Mouse (Mus musculus) bone marrow macrophage, adult 2 months (primary cell): Measurements from ENCODE around the gene Rbks.

Experiments
- CTCF ChIP-seq: IDR thresholded peaks from 2 replicates; pipeline ENCODE4 v1.5.1; 2012; ENCODE audit warnings: low read depth, mild to moderate bottlenecking, low read length, moderate library complexity
- POLR2A ChIP-seq: IDR thresholded peaks from 2 replicates; pipeline ENCODE4 v1.6.1; 2012; ENCODE audit warnings: mild to moderate bottlenecking, low read depth, low read length, borderline replicate concordance

DNA sequence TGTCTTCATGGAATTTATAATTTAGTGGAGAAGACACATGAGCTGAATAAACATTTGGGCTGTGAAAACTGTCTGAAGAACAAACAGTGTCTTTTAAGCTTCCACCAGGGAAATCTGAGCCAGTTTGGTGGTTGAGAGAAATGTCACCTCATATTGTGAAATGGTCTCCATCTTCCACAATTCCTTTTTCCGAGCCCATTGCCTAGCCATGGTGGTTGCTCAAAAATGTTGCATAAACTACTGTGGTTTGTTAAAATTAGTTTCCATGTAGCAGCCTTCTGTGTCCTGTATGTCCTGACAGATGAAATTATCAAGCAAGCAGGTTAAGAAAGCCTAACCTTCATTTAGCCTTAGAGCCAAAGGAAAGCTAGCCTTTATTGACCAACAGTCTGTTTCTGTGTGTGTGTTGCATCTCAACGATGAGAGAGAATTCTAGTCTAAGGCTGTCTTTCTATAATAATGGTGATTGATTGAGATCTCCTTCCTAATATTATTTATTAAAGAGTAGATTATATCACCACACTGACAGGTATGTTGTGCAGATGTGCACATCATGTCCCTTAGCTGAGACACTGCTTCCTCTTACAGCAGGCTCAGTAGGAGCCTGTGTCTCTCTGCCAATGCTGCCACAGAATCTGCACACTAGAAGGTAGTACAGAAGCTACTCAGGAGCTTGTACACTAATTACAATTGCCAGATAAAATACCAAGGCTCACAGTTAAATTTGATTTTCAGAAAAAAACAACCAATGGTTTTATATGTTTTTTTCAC lies 46.7 kb downstream of the Rbks start:
- no peak for TF ChIP-seq CTCF
- no peak for TF ChIP-seq POLR2A
